Mouse (Mus musculus): ENCODE measurements at regions not wholly inside any gene's neighbourhood (a gene's known extent, or its start where the extent isn't known, plus 50 kb on each side); places are given as distances from the start of the nearest gene placed in this dataset.

GRCm38 (mm10) chr5:111958226-111958625 is 224.5 kb downstream of the Gm26897 start:
- DNase-seq (ENCODE audit: low spot score) (peak; percentile 61), ATAC-seq (replicated peaks; ENCODE audit: low FRiP score) (no peak)
- Histone ChIP-seq H3K27me3 (ENCODE audit: control insufficient read depth, insufficient read depth, low read length) (no peaks in the 10 kb centered on the region), H3K36me3 (ENCODE audit: control insufficient read depth, insufficient read depth, low read length) (no peaks in the 10 kb centered on the region), H3K4me3 (ENCODE audit: low read depth, low read length) (no peak overlapping the region), H3K4me2 (ENCODE audit: low read depth, low read length, severe bottlenecking) (peak overlapping the region; percentile 27), H3K4me1 (replicated peaks; ENCODE audit: control insufficient read depth, insufficient read depth, low read length) (peaks cover 7% of the 10 kb centered on the region), H3K9ac (ENCODE audit: low read length) (peak overlapping the region; percentile 32), H3K9me3 (ENCODE audit: control insufficient read depth, low read length) (no peaks in the 10 kb centered on the region), H3K27ac (ENCODE audit: low read depth, low read length) (0 out of 2 replicates have a peak overlapping the region, but pooled peaks have one; percentile 3)
- 37% methylated on average over 17 of the region's 17 CpGs for WGBS

DNA sequence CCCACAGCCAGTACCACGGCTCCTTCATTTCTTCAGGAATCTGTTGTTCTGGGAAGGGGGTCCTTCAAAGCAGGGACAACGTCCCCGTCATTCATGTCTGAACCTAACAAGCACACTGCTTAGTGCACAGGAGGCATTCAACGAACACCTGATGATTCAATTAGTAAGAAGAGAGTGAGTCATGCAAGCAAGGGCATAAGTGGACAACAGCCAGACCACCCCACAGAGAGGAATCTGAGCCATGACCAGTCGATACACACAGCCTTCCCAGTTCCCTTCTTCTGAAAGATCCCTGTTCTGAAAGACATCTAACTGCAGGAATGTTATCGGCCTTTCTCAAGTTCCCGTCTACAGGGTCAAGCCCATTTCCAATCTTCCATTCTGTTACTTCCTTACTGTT is 231.6 kb downstream of the Gm26897 start:
- Histone ChIP-seq H3K9ac (ENCODE audit: low read length) (no peak overlapping the region), H3K27ac (ENCODE audit: low read depth, low read length) (no peak overlapping the region), H3K9me3 (ENCODE audit: control insufficient read depth, low read length) (no peaks in the 10 kb centered on the region), H3K4me2 (ENCODE audit: low read depth, low read length, severe bottlenecking) (no peak overlapping the region), H3K36me3 (ENCODE audit: control insufficient read depth, insufficient read depth, low read length) (no peaks in the 10 kb centered on the region), H3K27me3 (ENCODE audit: control insufficient read depth, insufficient read depth, low read length) (no peaks in the 10 kb centered on the region), H3K4me1 (replicated peaks; ENCODE audit: control insufficient read depth, insufficient read depth, low read length) (no peaks in the 10 kb centered on the region), H3K4me3 (ENCODE audit: low read depth, low read length) (no peak overlapping the region)
- DNase-seq (ENCODE audit: low spot score): no peak
- 89% methylated on average over 7 of the region's 7 CpGs for WGBS
- ATAC-seq (replicated peaks; ENCODE audit: low FRiP score): no peak

- ATAC-seq (replicated peaks; ENCODE audit: low FRiP score) (no peak), DNase-seq (ENCODE audit: low spot score) (no peak)
- no peaks in the 10 kb centered on the region for H3K4me1 ChIP-seq (replicated peaks; ENCODE audit: control insufficient read depth, insufficient read depth, low read length)
- no peak overlapping the region for H3K9ac ChIP-seq (ENCODE audit: low read length)
- no peaks in the 10 kb centered on the region for H3K27me3 ChIP-seq (ENCODE audit: control insufficient read depth, insufficient read depth, low read length)
- no peak overlapping the region for H3K4me2 ChIP-seq (ENCODE audit: low read depth, low read length, severe bottlenecking)
- no peaks in the 10 kb centered on the region for H3K36me3 ChIP-seq (ENCODE audit: control insufficient read depth, insufficient read depth, low read length)
- no peak overlapping the region for H3K27ac ChIP-seq (ENCODE audit: low read depth, low read length)
- no peaks in the 10 kb centered on the region for H3K9me3 ChIP-seq (ENCODE audit: control insufficient read depth, low read length)
- H3K4me3 ChIP-seq (ENCODE audit: low read depth, low read length): no peak overlapping the region
- 82% methylated on average over 11 of the region's 11 CpGs for WGBS
Observed at GRCm38 (mm10) chr5:111968121-111968520, 234.4 kb downstream of the Gm26897 start.

DNA sequence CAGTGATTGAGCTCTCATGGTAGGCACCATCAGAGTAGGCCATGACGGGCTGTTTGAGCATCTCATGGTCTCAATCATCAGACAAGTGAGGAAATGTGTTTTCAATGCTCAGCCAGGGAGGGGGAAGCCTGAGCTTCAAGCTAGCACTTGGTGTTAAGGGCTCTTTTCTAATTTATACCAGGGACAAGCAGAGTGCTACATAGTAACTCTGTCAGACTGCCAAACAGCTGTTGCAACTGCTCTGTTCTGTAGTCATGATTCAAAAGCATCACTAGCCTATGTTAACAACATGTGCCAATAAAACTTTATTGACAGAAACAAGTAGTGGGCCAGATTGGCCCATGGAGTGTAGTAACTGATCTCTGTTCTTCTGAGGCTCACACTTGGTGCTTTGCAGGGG is 235.0 kb downstream of the Gm26897 start:
- H3K9ac ChIP-seq (ENCODE audit: low read length): no peak overlapping the region
- no peak overlapping the region for H3K4me3 ChIP-seq (ENCODE audit: low read depth, low read length)
- H3K4me1 ChIP-seq (replicated peaks; ENCODE audit: control insufficient read depth, insufficient read depth, low read length): no peaks in the 10 kb centered on the region
- no peak overlapping the region for H3K27ac ChIP-seq (ENCODE audit: low read depth, low read length)
- DNase-seq (ENCODE audit: low spot score) (no peak), ATAC-seq (replicated peaks; ENCODE audit: low FRiP score) (no peak)
- H3K9me3 ChIP-seq (ENCODE audit: control insufficient read depth, low read length): no peaks in the 10 kb centered on the region
- H3K4me2 ChIP-seq (ENCODE audit: low read depth, low read length, severe bottlenecking): no peak overlapping the region
- H3K27me3 ChIP-seq (ENCODE audit: control insufficient read depth, insufficient read depth, low read length): no peaks in the 10 kb centered on the region
- H3K36me3 ChIP-seq (ENCODE audit: control insufficient read depth, insufficient read depth, low read length): no peaks in the 10 kb centered on the region
- WGBS: 88% methylated on average over 1 of the region's 1 CpGs

- no peak overlapping the region for H3K27ac ChIP-seq (ENCODE audit: low read depth, low read length)
- 81% methylated on average over 3 of the region's 3 CpGs for WGBS
- H3K27me3 ChIP-seq (ENCODE audit: control insufficient read depth, insufficient read depth, low read length): no peaks in the 10 kb centered on the region
- no peak overlapping the region for H3K4me2 ChIP-seq (ENCODE audit: low read depth, low read length, severe bottlenecking)
- peak; percentile 17 for DNase-seq (ENCODE audit: low spot score)
- H3K4me1 ChIP-seq (replicated peaks; ENCODE audit: control insufficient read depth, insufficient read depth, low read length): 0 out of 2 replicates have a peak, but pooled peaks cover 3% of the 10 kb centered on the region
- H3K4me3 ChIP-seq (ENCODE audit: low read depth, low read length): no peak overlapping the region
- ATAC-seq (replicated peaks; ENCODE audit: low FRiP score): no peak
- H3K9me3 ChIP-seq (ENCODE audit: control insufficient read depth, low read length): peaks cover 6% of the 10 kb centered on the region; the same call in 1 of the 2 replicates
- no peaks in the 10 kb centered on the region for H3K36me3 ChIP-seq (ENCODE audit: control insufficient read depth, insufficient read depth, low read length)
- no peak overlapping the region for H3K9ac ChIP-seq (ENCODE audit: low read length)
Observed at GRCm38 (mm10) chr5:111971193-111971592, 237.5 kb downstream of the Gm26897 start.

GRCm38 (mm10) chr5:111971952-111972351 is 238.2 kb downstream of the Gm26897 start:
- Histone ChIP-seq H3K4me3 (ENCODE audit: low read depth, low read length) (no peak overlapping the region), H3K4me1 (replicated peaks; ENCODE audit: control insufficient read depth, insufficient read depth, low read length) (0 out of 2 replicates have a peak, but pooled peaks cover 3% of the 10 kb centered on the region), H3K36me3 (ENCODE audit: control insufficient read depth, insufficient read depth, low read length) (no peaks in the 10 kb centered on the region), H3K9me3 (ENCODE audit: control insufficient read depth, low read length) (peaks cover 6% of the 10 kb centered on the region; the same call in 1 of the 2 replicates), H3K4me2 (ENCODE audit: low read depth, low read length, severe bottlenecking) (no peak overlapping the region), H3K27me3 (ENCODE audit: control insufficient read depth, insufficient read depth, low read length) (no peaks in the 10 kb centered on the region), H3K27ac (ENCODE audit: low read depth, low read length) (no peak overlapping the region), H3K9ac (ENCODE audit: low read length) (no peak overlapping the region)
- no peak for ATAC-seq (replicated peaks; ENCODE audit: low FRiP score)
- WGBS: 83% methylated on average over 3 of the region's 3 CpGs
- DNase-seq (ENCODE audit: low spot score): no peak

- no peak overlapping the region for H3K27ac ChIP-seq (ENCODE audit: low read depth, low read length)
- 29% methylated on average over 7 of the region's 7 CpGs for WGBS
- H3K36me3 ChIP-seq (ENCODE audit: control insufficient read depth, insufficient read depth, low read length): no peaks in the 10 kb centered on the region
- no peak for ATAC-seq (replicated peaks; ENCODE audit: low FRiP score)
- no peak for DNase-seq (ENCODE audit: low spot score)
- H3K27me3 ChIP-seq (ENCODE audit: control insufficient read depth, insufficient read depth, low read length): no peaks in the 10 kb centered on the region
- H3K4me2 ChIP-seq (ENCODE audit: low read depth, low read length, severe bottlenecking): no peak overlapping the region
- H3K4me3 ChIP-seq (ENCODE audit: low read depth, low read length): no peak overlapping the region
- H3K9me3 ChIP-seq (ENCODE audit: control insufficient read depth, low read length): peaks cover 6% of the 10 kb centered on the region; the same call in 1 of the 2 replicates
- no peak overlapping the region for H3K9ac ChIP-seq (ENCODE audit: low read length)
- H3K4me1 ChIP-seq (replicated peaks; ENCODE audit: control insufficient read depth, insufficient read depth, low read length): 0 out of 2 replicates have a peak, but pooled peaks cover 3% of the 10 kb centered on the region
Observed at GRCm38 (mm10) chr5:111975686-111976085, 242.0 kb downstream of the Gm26897 start.

GRCm38 (mm10) chr5:111979601-111980000 is 245.9 kb downstream of the Gm26897 start:
- no peak for DNase-seq (ENCODE audit: low spot score)
- H3K9me3 ChIP-seq (ENCODE audit: control insufficient read depth, low read length): peaks cover 8% of the 10 kb centered on the region; the same call in 1 of the 2 replicates
- H3K9ac ChIP-seq (ENCODE audit: low read length): no peak overlapping the region
- no peak for ATAC-seq (replicated peaks; ENCODE audit: low FRiP score)
- H3K27ac ChIP-seq (ENCODE audit: low read depth, low read length): no peak overlapping the region
- H3K27me3 ChIP-seq (ENCODE audit: control insufficient read depth, insufficient read depth, low read length): no peaks in the 10 kb centered on the region
- no peak overlapping the region for H3K4me3 ChIP-seq (ENCODE audit: low read depth, low read length)
- H3K36me3 ChIP-seq (ENCODE audit: control insufficient read depth, insufficient read depth, low read length): no peaks in the 10 kb centered on the region
- H3K4me2 ChIP-seq (ENCODE audit: low read depth, low read length, severe bottlenecking): no peak overlapping the region
- 84% methylated on average over 3 of the region's 3 CpGs for WGBS
- 0 out of 2 replicates have a peak, but pooled peaks cover 3% of the 10 kb centered on the region for H3K4me1 ChIP-seq (replicated peaks; ENCODE audit: control insufficient read depth, insufficient read depth, low read length)

DNA sequence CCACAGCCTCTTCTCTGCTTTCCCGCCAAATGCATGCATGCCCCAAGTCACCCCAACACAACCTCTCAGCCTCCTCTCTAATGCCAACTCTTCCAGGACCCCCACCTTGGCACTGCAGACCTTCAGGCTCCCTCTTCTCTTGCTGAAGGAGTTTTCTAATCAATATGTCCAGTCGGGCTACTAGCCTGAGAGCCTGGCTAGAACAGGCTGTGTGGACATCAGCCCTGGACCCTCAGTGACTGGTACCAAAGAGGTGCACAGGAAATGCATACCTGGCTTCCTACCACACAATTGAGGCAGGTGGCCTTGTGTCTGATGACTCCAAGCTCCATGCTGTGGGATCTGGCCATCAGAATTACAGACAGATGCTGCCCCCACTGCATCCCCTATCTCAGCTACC is 248.4 kb downstream of the Gm26897 start:
- no peak for DNase-seq (ENCODE audit: low spot score)
- no peak overlapping the region for H3K27ac ChIP-seq (ENCODE audit: low read depth, low read length)
- no peaks in the 10 kb centered on the region for H3K36me3 ChIP-seq (ENCODE audit: control insufficient read depth, insufficient read depth, low read length)
- no peak overlapping the region for H3K4me2 ChIP-seq (ENCODE audit: low read depth, low read length, severe bottlenecking)
- no peaks in the 10 kb centered on the region for H3K27me3 ChIP-seq (ENCODE audit: control insufficient read depth, insufficient read depth, low read length)
- no peak for ATAC-seq (replicated peaks; ENCODE audit: low FRiP score)
- H3K9me3 ChIP-seq (ENCODE audit: control insufficient read depth, low read length): peaks cover 3% of the 10 kb centered on the region; the same call in 1 of the 2 replicates
- H3K4me3 ChIP-seq (ENCODE audit: low read depth, low read length): no peak overlapping the region
- 89% methylated on average over 2 of the region's 2 CpGs for WGBS
- no peaks in the 10 kb centered on the region for H3K4me1 ChIP-seq (replicated peaks; ENCODE audit: control insufficient read depth, insufficient read depth, low read length)
- no peak overlapping the region for H3K9ac ChIP-seq (ENCODE audit: low read length)
